Mouse (Mus musculus): ENCODE results near the gene Armt1. TPM values are rescaled to one million over a fixed set of nuclear protein-coding genes. Genes with fewer than 3 reads are reported as not detected.

The Armt1 gene
- 10.6 and 16.7 TPM in 2 replicates for polyA plus RNA-seq (2014; fragmentation: Nextera tagmentation; extraction: Ambion mirVana)

DNA sequence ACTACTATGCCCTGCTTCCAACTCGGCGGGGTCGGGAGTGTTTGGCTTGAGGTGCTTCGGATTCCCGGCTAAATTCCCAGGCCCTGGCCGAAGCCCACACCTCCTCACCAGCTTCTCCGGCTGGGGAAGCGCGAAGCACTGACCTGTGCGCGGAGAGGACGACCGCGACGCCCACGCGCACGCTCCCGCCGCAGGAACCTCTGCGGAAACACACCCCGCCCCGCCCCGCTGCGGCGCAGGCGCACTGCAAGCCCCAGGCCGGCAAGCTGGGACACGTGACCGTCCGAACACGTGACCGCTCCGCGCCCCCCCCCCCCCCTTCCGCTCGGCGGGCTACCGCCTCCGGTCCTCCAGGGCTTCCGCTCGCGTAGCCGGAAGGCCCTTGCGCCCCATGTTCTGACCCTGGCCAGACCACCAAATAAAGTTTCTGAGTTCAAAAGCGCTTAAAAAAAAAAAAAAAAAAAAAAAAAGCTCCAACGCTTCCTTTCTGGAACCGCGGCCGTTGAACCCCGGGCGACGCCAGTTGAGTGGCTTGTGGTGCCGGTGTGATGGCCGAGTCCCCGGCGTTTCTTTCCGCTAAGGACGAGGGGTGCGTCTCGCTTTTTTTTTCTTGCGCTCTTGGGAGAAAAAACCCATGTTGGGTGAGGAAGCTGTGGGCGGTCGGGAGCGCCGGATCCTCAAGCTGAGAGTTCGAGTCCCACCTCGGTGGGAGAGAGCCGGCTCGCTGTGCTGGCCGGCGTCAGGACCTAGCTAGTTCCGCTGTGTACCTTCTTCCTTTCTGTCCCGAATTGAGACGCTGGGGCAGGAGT is at the start of gene Armt1, which contains the start of gene Rmnd1:
Armt1 (plus strand) TSS at position 345 of the 809 bp plus-strand sequence.
Rmnd1 (minus strand) TSS at position 266 of the 809 bp plus-strand sequence.
- Histone ChIP-seq H3K9me3 (ENCODE audit: control insufficient read depth, low read length) (no peaks in the 10 kb centered on the region), H3K4me2 (ENCODE audit: low read depth, low read length) (peak within 1 kb of the TSS; percentile 62), H3K27me3 (ENCODE audit: control insufficient read depth, insufficient read depth, low read length) (no peaks in the 10 kb centered on the region), H3K27ac (ENCODE audit: low read depth, low read length) (peak within 1 kb of the TSS; percentile 80), H3K4me1 (ENCODE audit: control insufficient read depth, insufficient read depth, low read length) (peaks cover 5% of the 10 kb centered on the region; the same call in 1 of the 2 replicates), H3K36me3 (ENCODE audit: control insufficient read depth, insufficient read depth, low read length) (no peaks in the 10 kb centered on the region), H3K4me3 (ENCODE audit: low read depth, low read length) (peak within 1 kb of the TSS; percentile 64), H3K9ac (replicated peaks; ENCODE audit: low read depth, low read length) (peak within 1 kb of the TSS; percentile 72)
- under 1% methylated on average over 64 of the region's 75 CpGs for WGBS
- peak; percentile 95 for ATAC-seq (ENCODE audit: low read depth)

DNA sequence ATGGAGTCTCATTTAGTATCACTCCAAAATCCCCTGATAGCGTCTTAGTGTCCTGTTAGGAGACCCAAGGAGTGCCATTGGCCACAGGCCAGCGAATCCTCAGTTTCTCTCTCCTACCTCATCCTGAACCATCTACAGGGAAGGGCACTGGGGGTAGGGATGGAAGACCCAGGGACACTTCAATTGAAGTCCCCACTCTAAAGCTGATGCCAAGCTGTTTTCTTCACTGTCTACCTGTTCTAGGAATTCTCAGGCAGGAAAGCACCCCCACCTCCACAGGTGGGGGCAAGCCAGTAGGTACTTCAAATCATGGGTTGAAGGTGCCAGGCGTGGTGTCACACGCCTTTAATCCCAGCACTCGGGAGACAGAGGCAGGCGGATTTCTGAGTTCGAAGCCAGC is 48.0 kb upstream of the Armt1 start:
- no peak for ATAC-seq (ENCODE audit: low read depth)

DNA sequence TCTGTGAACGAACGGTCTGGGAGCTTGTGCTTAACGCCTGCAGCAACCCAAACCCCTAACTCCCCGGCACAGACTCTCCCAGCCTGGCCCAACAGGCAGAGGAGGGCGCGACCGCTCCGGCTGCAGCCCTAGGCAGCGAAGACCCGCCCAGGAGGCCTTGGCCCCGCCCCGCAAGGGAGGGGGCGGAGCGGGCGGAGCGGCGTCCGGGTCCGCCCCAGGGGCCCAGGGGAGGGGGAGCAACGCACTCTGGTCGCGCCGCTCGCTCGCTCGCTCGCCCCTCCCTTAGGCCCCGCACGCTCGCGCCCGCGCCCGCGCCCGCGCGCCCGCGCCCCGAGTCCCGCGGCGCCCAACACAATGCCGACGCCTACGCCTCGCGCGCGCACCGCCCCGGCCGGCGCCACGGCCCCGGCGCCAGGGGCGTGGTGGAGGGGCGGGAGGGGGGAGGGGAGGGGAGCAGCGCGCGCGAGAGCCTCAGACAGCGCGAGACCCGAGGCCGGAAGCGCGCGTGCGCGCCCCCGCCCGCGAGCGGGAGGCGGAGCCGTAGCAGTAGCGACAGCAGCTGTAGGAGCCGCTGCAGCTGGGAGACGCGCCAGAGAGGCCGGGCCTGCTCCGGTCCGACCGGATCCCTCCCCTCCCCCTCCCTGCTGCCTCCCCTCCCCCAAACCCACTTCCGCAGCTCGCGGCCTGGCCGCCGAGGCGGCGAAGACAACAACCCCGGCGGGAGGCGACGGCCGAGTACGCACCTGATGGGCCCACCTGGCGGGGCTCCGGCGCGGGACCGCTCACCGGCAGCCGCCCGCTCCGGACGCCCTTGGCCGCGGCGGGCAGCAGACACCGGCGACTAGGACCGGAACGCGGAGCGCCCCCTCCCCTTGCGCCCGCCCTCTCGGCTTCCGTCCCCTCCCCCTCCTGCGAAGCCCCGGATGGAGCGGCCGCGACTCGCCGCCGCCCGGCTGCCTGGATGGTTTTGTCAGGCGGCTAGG is 45.4 kb upstream of the Armt1 start:
- H3K4me3 ChIP-seq (ENCODE audit: low read depth, low read length): peak overlapping the region; percentile 95
- no peaks in the 10 kb centered on the region for H3K27me3 ChIP-seq (ENCODE audit: control insufficient read depth, insufficient read depth, low read length)
- no peaks in the 10 kb centered on the region for H3K9me3 ChIP-seq (ENCODE audit: control insufficient read depth, low read length)
- peak overlapping the region; percentile 100 for H3K27ac ChIP-seq (ENCODE audit: low read depth, low read length)
- H3K36me3 ChIP-seq (ENCODE audit: control insufficient read depth, insufficient read depth, low read length): no peaks in the 10 kb centered on the region
- H3K4me1 ChIP-seq (ENCODE audit: control insufficient read depth, insufficient read depth, low read length): peaks cover 33% of the 10 kb centered on the region
- peak overlapping the region; percentile 96 for H3K4me2 ChIP-seq (ENCODE audit: low read depth, low read length)
- under 1% methylated on average over 78 of the region's 133 CpGs for WGBS
- H3K9ac ChIP-seq (replicated peaks; ENCODE audit: low read depth, low read length): peak overlapping the region; percentile 99
- peak; percentile 91 for ATAC-seq (ENCODE audit: low read depth)

More for the DNA sequence above, 48.0 kb upstream of the Armt1 start:
- Histone ChIP-seq H3K9me3 (ENCODE audit: control insufficient read depth, low read length) (no peaks in the 10 kb centered on the region), H3K27me3 (ENCODE audit: control insufficient read depth, insufficient read depth, low read length) (no peaks in the 10 kb centered on the region), H3K27ac (ENCODE audit: low read depth, low read length) (no peak overlapping the region), H3K9ac (replicated peaks; ENCODE audit: low read depth, low read length) (no peak overlapping the region), H3K36me3 (ENCODE audit: control insufficient read depth, insufficient read depth, low read length) (no peaks in the 10 kb centered on the region), H3K4me2 (ENCODE audit: low read depth, low read length) (no peak overlapping the region), H3K4me3 (ENCODE audit: low read depth, low read length) (no peak overlapping the region), H3K4me1 (ENCODE audit: control insufficient read depth, insufficient read depth, low read length) (peaks cover 8% of the 10 kb centered on the region)
- 96% methylated on average over 7 of the region's 7 CpGs for WGBS

DNA sequence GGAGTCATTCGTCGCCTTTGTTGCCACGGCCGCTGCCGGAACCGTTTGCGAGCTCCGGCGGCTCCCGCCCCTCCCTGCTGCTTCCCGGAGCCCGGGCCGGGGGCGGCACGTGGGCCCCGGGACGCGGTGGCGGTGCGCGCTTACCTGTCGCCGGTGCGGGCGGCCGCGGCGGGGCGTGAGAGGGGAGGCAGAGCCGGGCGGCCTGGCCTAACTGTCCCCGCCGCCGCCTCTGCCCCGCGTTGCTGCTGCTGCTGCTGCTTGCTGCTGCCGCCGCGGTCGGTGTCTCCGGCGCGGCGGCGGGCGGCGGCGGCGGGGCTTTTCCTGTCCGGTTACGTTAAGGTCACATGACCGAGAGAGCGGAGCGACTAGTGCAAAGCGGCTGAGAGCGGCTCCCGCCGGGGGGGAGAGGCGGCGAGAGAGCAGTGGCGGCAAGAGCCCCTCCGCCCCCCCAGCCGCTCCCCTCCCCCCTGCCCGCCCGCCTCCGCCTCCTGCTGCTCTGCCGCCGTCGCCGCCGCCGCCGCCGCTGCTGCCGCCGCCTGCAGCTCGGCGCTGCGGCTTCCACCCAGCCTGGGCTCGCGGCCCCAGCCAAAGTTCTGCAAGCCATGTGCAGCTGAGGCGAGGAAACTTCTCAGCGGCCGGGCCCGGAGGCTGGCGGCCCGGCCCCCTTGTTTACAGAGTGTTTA is 44.4 kb upstream of the Armt1 start, which contains the start of gene Zbtb2:
Zbtb2 (minus strand) TSS at position 408 of the 683 bp plus-strand sequence.
- ATAC-seq (ENCODE audit: low read depth): peak; percentile 10
- peak within 1 kb of the TSS; percentile 96 for H3K4me2 ChIP-seq (ENCODE audit: low read depth, low read length)

DNA sequence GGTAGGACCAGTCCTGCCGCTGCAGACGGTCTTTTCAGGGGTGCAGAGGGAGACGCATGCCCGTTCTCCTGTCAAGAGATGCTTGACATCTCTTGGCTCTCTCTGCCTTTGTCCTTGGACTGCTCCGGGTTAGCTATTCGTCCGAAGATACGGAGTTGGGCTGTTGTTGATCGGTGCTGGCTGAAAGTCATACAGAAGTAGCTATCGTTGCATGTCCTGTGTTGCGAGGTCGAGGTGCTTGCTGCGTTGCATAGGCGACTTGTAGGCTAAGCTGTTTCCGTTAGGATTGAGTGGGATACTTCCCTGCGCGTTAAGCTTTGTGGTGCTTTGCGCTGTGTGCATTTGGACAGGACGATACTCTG is 43.9 kb upstream of the Armt1 start:
- Histone ChIP-seq H3K27ac (ENCODE audit: low read depth, low read length) (peak overlapping the region; percentile 100), H3K4me3 (ENCODE audit: low read depth, low read length) (peak overlapping the region; percentile 95), H3K36me3 (ENCODE audit: control insufficient read depth, insufficient read depth, low read length) (no peaks in the 10 kb centered on the region), H3K4me1 (ENCODE audit: control insufficient read depth, insufficient read depth, low read length) (peaks cover 34% of the 10 kb centered on the region), H3K4me2 (ENCODE audit: low read depth, low read length) (peak overlapping the region; percentile 96), H3K9ac (replicated peaks; ENCODE audit: low read depth, low read length) (peak overlapping the region; percentile 99), H3K27me3 (ENCODE audit: control insufficient read depth, insufficient read depth, low read length) (no peaks in the 10 kb centered on the region), H3K9me3 (ENCODE audit: control insufficient read depth, low read length) (no peaks in the 10 kb centered on the region)
- WGBS: under 1% methylated on average over 19 of the region's 19 CpGs
- ATAC-seq (ENCODE audit: low read depth): no peak

More for the DNA sequence above, 44.4 kb upstream of the Armt1 start, which contains the start of gene Zbtb2:
- Histone ChIP-seq H3K27ac (ENCODE audit: low read depth, low read length) (peak within 1 kb of the TSS; percentile 100), H3K4me3 (ENCODE audit: low read depth, low read length) (peak within 1 kb of the TSS; percentile 95), H3K4me1 (ENCODE audit: control insufficient read depth, insufficient read depth, low read length) (peaks cover 34% of the 10 kb centered on the region), H3K9me3 (ENCODE audit: control insufficient read depth, low read length) (no peaks in the 10 kb centered on the region), H3K36me3 (ENCODE audit: control insufficient read depth, insufficient read depth, low read length) (no peaks in the 10 kb centered on the region), H3K27me3 (ENCODE audit: control insufficient read depth, insufficient read depth, low read length) (no peaks in the 10 kb centered on the region), H3K9ac (replicated peaks; ENCODE audit: low read depth, low read length) (peak within 1 kb of the TSS; percentile 99)
- under 1% methylated on average over 48 of the region's 87 CpGs for WGBS

DNA sequence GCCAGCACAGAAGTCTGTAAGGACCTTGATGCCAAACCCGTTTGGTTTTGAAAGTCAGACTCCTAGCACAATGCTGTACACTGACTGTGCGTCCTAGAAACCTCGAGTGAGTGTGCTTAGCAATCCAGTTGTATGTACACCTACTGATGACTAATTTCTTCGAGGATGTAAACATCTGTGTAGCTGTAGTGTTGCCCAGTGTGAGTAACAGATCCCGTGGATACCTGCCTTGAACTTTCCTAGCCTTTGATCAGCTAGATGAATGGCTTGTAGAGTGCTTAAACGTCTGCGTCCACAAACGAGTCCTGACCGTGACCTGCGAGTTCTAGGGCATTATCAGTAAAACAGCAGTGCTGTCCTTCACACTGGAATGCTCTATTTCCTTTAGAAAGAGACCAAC is 43.2 kb upstream of the Armt1 start:
- ATAC-seq (ENCODE audit: low read depth): no peak
- Histone ChIP-seq H3K4me2 (ENCODE audit: low read depth, low read length) (peak overlapping the region; percentile 96), H3K4me1 (ENCODE audit: control insufficient read depth, insufficient read depth, low read length) (peaks cover 34% of the 10 kb centered on the region), H3K27me3 (ENCODE audit: control insufficient read depth, insufficient read depth, low read length) (no peaks in the 10 kb centered on the region), H3K36me3 (ENCODE audit: control insufficient read depth, insufficient read depth, low read length) (no peaks in the 10 kb centered on the region), H3K4me3 (ENCODE audit: low read depth, low read length) (peak overlapping the region; percentile 95), H3K27ac (ENCODE audit: low read depth, low read length) (no peak overlapping the region), H3K9ac (replicated peaks; ENCODE audit: low read depth, low read length) (peak overlapping the region; percentile 99), H3K9me3 (ENCODE audit: control insufficient read depth, low read length) (no peaks in the 10 kb centered on the region)
- WGBS: 26% methylated on average over 10 of the region's 10 CpGs

DNA sequence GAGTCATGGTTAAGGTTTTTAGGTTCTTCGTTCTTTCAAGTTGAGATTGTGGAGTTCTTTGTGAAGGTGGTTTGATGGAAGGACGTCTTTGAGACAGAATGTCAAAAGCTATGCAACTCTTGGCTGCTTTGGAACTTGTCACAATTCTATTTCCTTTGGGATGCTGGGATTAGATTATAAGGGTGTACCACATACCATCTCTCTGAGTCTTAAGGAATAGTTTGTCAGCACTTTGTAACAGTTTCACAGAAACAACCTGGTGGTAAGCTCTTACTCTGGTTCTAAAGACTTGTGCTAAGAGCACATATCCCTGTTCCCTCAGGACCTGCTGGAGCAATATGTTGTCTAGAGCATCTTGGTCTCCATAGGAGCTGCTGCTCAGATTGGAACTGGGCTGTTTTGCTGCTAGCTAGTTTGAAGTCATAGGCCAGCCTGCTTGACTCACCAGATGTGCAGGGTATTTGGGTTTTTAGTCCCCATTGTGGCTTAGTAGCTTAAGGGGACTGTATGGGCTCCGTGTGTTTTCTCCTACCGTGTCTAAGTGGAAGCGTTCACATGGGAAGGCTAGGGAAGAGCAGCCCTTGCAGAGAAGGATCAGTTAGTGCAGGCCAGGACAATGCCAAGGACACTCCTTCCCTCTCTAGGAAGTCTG is 42.7 kb upstream of the Armt1 start:
- Histone ChIP-seq H3K9ac (replicated peaks; ENCODE audit: low read depth, low read length) (no peak overlapping the region), H3K4me1 (ENCODE audit: control insufficient read depth, insufficient read depth, low read length) (peaks cover 34% of the 10 kb centered on the region)

DNA sequence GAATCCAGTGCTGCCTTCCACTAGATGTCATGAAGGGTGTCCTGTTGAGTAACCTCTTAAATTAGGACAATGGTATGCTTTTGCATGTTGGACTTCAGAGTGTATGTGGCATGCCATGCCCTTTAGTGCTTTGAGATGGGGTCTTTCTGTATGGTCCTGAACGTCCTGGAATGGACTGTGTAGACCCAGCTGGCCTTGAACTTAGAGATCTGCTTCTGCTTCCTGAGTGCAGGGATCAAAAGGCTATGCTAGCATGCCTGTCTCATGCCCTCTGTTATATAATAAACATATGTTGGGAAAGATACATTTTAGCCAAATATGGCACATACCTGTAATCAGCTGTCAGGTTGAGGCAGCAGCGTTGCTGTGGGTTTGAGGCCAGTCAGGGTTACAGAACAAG is 41.7 kb upstream of the Armt1 start:
- Histone ChIP-seq H3K4me2 (ENCODE audit: low read depth, low read length) (peak overlapping the region; percentile 96; the same call in 1 of the 2 replicates), H3K9me3 (ENCODE audit: control insufficient read depth, low read length) (no peaks in the 10 kb centered on the region), H3K9ac (replicated peaks; ENCODE audit: low read depth, low read length) (0 out of 2 replicates have a peak overlapping the region, but pooled peaks have one; percentile 2), H3K4me1 (ENCODE audit: control insufficient read depth, insufficient read depth, low read length) (peaks cover 34% of the 10 kb centered on the region), H3K4me3 (ENCODE audit: low read depth, low read length) (no peak overlapping the region), H3K36me3 (ENCODE audit: control insufficient read depth, insufficient read depth, low read length) (no peaks in the 10 kb centered on the region), H3K27ac (ENCODE audit: low read depth, low read length) (no peak overlapping the region), H3K27me3 (ENCODE audit: control insufficient read depth, insufficient read depth, low read length) (no peaks in the 10 kb centered on the region)
- 71% methylated on average over 2 of the region's 2 CpGs for WGBS
- no peak for ATAC-seq (ENCODE audit: low read depth)

More for the DNA sequence above, 42.7 kb upstream of the Armt1 start:
- Histone ChIP-seq H3K9me3 (ENCODE audit: control insufficient read depth, low read length) (no peaks in the 10 kb centered on the region), H3K27me3 (ENCODE audit: control insufficient read depth, insufficient read depth, low read length) (no peaks in the 10 kb centered on the region), H3K27ac (ENCODE audit: low read depth, low read length) (no peak overlapping the region), H3K36me3 (ENCODE audit: control insufficient read depth, insufficient read depth, low read length) (no peaks in the 10 kb centered on the region), H3K4me2 (ENCODE audit: low read depth, low read length) (peak overlapping the region; percentile 96), H3K4me3 (ENCODE audit: low read depth, low read length) (peak overlapping the region; percentile 95)
- no peak for ATAC-seq (ENCODE audit: low read depth)
- 57% methylated on average over 5 of the region's 5 CpGs for WGBS

Measured in neural tube, embryonic 14.5 days (tissue).